Mouse (Mus musculus): ENCODE results near the gene March6. TPM values are rescaled to one million over a fixed set of nuclear protein-coding genes. Genes with fewer than 3 reads are reported as not detected.

The March6 gene
- polyA plus RNA-seq, 1 experiment from 2014 or later = 26.2 TPM

- Histone ChIP-seq H3K9ac (no peak overlapping the region), H3K9me3 (no peaks in the 10 kb centered on the region), H3K4me3 (no peak overlapping the region), H3K27me3 (no peaks in the 10 kb centered on the region), H3K36me3 (peaks cover 35% of the 10 kb centered on the region), H3K4me1 (no peaks in the 10 kb centered on the region), H3K4me2 (no peak overlapping the region), H3K27ac (no peak overlapping the region)
- 84% methylated on average over 1 of the region's 1 CpGs for WGBS
- no peak for ATAC-seq (ENCODE audit: insufficient number of reproducible peaks, low FRiP score, low TSS enrichment, low read depth)
Observed at GRCm38 (mm10) chr15:31502313-31502712, 28.5 kb downstream of the March6 start.

- H3K9ac ChIP-seq = no peak overlapping the region
- no peaks in the 10 kb centered on the region for H3K27me3 ChIP-seq
- H3K36me3 ChIP-seq = peaks cover 58% of the 10 kb centered on the region
- no peak overlapping the region for H3K4me3 ChIP-seq
- no peaks in the 10 kb centered on the region for H3K4me1 ChIP-seq
- H3K27ac ChIP-seq = no peak overlapping the region
- 91% methylated on average over 9 of the region's 9 CpGs for WGBS
- H3K9me3 ChIP-seq = no peaks in the 10 kb centered on the region
- H3K4me2 ChIP-seq = no peak overlapping the region
- no peak for ATAC-seq (ENCODE audit: insufficient number of reproducible peaks, low FRiP score, low TSS enrichment, low read depth)
Observed at GRCm38 (mm10) chr15:31494803-31495202, 36.0 kb downstream of the March6 start.

- Histone ChIP-seq H3K4me2 (no peak overlapping the region), H3K36me3 (peaks cover 59% of the 10 kb centered on the region), H3K9me3 (no peaks in the 10 kb centered on the region), H3K4me1 (no peaks in the 10 kb centered on the region), H3K4me3 (no peak overlapping the region), H3K9ac (no peak overlapping the region), H3K27ac (no peak overlapping the region), H3K27me3 (no peaks in the 10 kb centered on the region)
- WGBS = 77% methylated on average over 3 of the region's 3 CpGs
- ATAC-seq (ENCODE audit: insufficient number of reproducible peaks, low FRiP score, low TSS enrichment, low read depth) = no peak
Observed at GRCm38 (mm10) chr15:31494310-31494709, 36.5 kb downstream of the March6 start.

GRCm38 (mm10) chr15:31487407-31487806 is 43.4 kb downstream of the March6 start:
- no peak for ATAC-seq (ENCODE audit: insufficient number of reproducible peaks, low FRiP score, low TSS enrichment, low read depth)
- peaks cover 40% of the 10 kb centered on the region for H3K36me3 ChIP-seq

GRCm38 (mm10) chr15:31476678-31477077 is 54.2 kb downstream of the March6 start:
- Histone ChIP-seq H3K27me3 (no peaks in the 10 kb centered on the region), H3K9me3 (no peaks in the 10 kb centered on the region), H3K9ac (no peak overlapping the region), H3K36me3 (peaks cover 63% of the 10 kb centered on the region), H3K4me2 (no peak overlapping the region), H3K4me1 (no peaks in the 10 kb centered on the region), H3K4me3 (no peak overlapping the region), H3K27ac (no peak overlapping the region)
- no peak for ATAC-seq (ENCODE audit: insufficient number of reproducible peaks, low FRiP score, low TSS enrichment, low read depth)
- WGBS = 96% methylated on average over 1 of the region's 1 CpGs

More at GRCm38 (mm10) chr15:31487407-31487806, 43.4 kb downstream of the March6 start:
- H3K9me3 ChIP-seq = no peaks in the 10 kb centered on the region
- 84% methylated on average over 2 of the region's 2 CpGs for WGBS
- H3K4me2 ChIP-seq = no peak overlapping the region
- no peaks in the 10 kb centered on the region for H3K4me1 ChIP-seq
- H3K9ac ChIP-seq = no peak overlapping the region
- no peak overlapping the region for H3K27ac ChIP-seq
- H3K4me3 ChIP-seq = no peak overlapping the region
- H3K27me3 ChIP-seq = no peaks in the 10 kb centered on the region

- Histone ChIP-seq H3K9ac (no peak overlapping the region), H3K27me3 (no peaks in the 10 kb centered on the region), H3K4me3 (no peak overlapping the region), H3K36me3 (peaks cover 50% of the 10 kb centered on the region), H3K4me1 (no peaks in the 10 kb centered on the region), H3K27ac (no peak overlapping the region), H3K9me3 (no peaks in the 10 kb centered on the region), H3K4me2 (no peak overlapping the region)
- no peak for ATAC-seq (ENCODE audit: insufficient number of reproducible peaks, low FRiP score, low TSS enrichment, low read depth)
- WGBS = 82% methylated on average over 4 of the region's 4 CpGs
Observed at GRCm38 (mm10) chr15:31472645-31473574, 57.9 kb downstream of the March6 start.

- peaks cover 52% of the 10 kb centered on the region for H3K36me3 ChIP-seq
- WGBS = 90% methylated on average over 4 of the region's 4 CpGs
- no peak overlapping the region for H3K9ac ChIP-seq
- H3K4me1 ChIP-seq = no peaks in the 10 kb centered on the region
- no peak overlapping the region for H3K4me2 ChIP-seq
- H3K27me3 ChIP-seq = no peaks in the 10 kb centered on the region
- H3K9me3 ChIP-seq = no peaks in the 10 kb centered on the region
- no peak overlapping the region for H3K4me3 ChIP-seq
- H3K27ac ChIP-seq = no peak overlapping the region
- no peak for ATAC-seq (ENCODE audit: insufficient number of reproducible peaks, low FRiP score, low TSS enrichment, low read depth)
Observed at GRCm38 (mm10) chr15:31471529-31471928, 59.3 kb downstream of the March6 start.

- peaks cover 57% of the 10 kb centered on the region for H3K36me3 ChIP-seq
- 84% methylated on average over 4 of the region's 4 CpGs for WGBS
Observed at GRCm38 (mm10) chr15:31469497-31469896, 61.4 kb downstream of the March6 start.

GRCm38 (mm10) chr15:31468806-31469205 is 62.0 kb downstream of the March6 start:
- ATAC-seq (ENCODE audit: insufficient number of reproducible peaks, low FRiP score, low TSS enrichment, low read depth) = no peak
- Histone ChIP-seq H3K4me3 (no peak overlapping the region), H3K9ac (no peak overlapping the region), H3K36me3 (peaks cover 59% of the 10 kb centered on the region), H3K4me1 (no peaks in the 10 kb centered on the region), H3K27ac (no peak overlapping the region), H3K9me3 (no peaks in the 10 kb centered on the region), H3K27me3 (no peaks in the 10 kb centered on the region), H3K4me2 (no peak overlapping the region)
- WGBS = 87% methylated on average over 5 of the region's 5 CpGs

More at GRCm38 (mm10) chr15:31469497-31469896, 61.4 kb downstream of the March6 start:
- Histone ChIP-seq H3K9me3 (no peaks in the 10 kb centered on the region), H3K4me1 (no peaks in the 10 kb centered on the region), H3K27ac (no peak overlapping the region), H3K9ac (no peak overlapping the region), H3K4me2 (no peak overlapping the region), H3K4me3 (no peak overlapping the region), H3K27me3 (no peaks in the 10 kb centered on the region)
- no peak for ATAC-seq (ENCODE audit: insufficient number of reproducible peaks, low FRiP score, low TSS enrichment, low read depth)

- no peaks in the 10 kb centered on the region for H3K27me3 ChIP-seq
- no peak overlapping the region for H3K27ac ChIP-seq
- ATAC-seq (ENCODE audit: insufficient number of reproducible peaks, low FRiP score, low TSS enrichment, low read depth) = no peak
- H3K9ac ChIP-seq = no peak overlapping the region
- H3K9me3 ChIP-seq = no peaks in the 10 kb centered on the region
- H3K4me1 ChIP-seq = no peaks in the 10 kb centered on the region
- WGBS = 100% methylated on average over 1 of the region's 1 CpGs
- no peak overlapping the region for H3K4me2 ChIP-seq
- H3K36me3 ChIP-seq = peaks cover 74% of the 10 kb centered on the region
- H3K4me3 ChIP-seq = no peak overlapping the region
Observed at GRCm38 (mm10) chr15:31466749-31467148, 64.1 kb downstream of the March6 start.

GRCm38 (mm10) chr15:31466295-31466694 is 64.6 kb downstream of the March6 start:
- ATAC-seq (ENCODE audit: insufficient number of reproducible peaks, low FRiP score, low TSS enrichment, low read depth) = no peak
- H3K9ac ChIP-seq = no peak overlapping the region
- 90% methylated on average over 5 of the region's 5 CpGs for WGBS
- H3K9me3 ChIP-seq = no peaks in the 10 kb centered on the region
- peaks cover 79% of the 10 kb centered on the region for H3K36me3 ChIP-seq
- no peaks in the 10 kb centered on the region for H3K27me3 ChIP-seq
- H3K27ac ChIP-seq = no peak overlapping the region
- H3K4me3 ChIP-seq = no peak overlapping the region
- no peaks in the 10 kb centered on the region for H3K4me1 ChIP-seq
- H3K4me2 ChIP-seq = no peak overlapping the region

- ATAC-seq (ENCODE audit: insufficient number of reproducible peaks, low FRiP score, low TSS enrichment, low read depth) = no peak
- Histone ChIP-seq H3K9me3 (no peaks in the 10 kb centered on the region), H3K36me3 (peaks cover 83% of the 10 kb centered on the region), H3K4me3 (no peak overlapping the region), H3K9ac (no peak overlapping the region), H3K4me1 (no peaks in the 10 kb centered on the region), H3K27ac (no peak overlapping the region), H3K27me3 (no peaks in the 10 kb centered on the region), H3K4me2 (no peak overlapping the region)
- 100% methylated on average over 2 of the region's 2 CpGs for WGBS
Observed at GRCm38 (mm10) chr15:31465806-31466205, 65.0 kb downstream of the March6 start.

Data from limb, embryonic 15.5 days (tissue).